Mouse (Mus musculus): ENCODE data around the gene Ccdc12.

Ccdc12 gene

DNA sequence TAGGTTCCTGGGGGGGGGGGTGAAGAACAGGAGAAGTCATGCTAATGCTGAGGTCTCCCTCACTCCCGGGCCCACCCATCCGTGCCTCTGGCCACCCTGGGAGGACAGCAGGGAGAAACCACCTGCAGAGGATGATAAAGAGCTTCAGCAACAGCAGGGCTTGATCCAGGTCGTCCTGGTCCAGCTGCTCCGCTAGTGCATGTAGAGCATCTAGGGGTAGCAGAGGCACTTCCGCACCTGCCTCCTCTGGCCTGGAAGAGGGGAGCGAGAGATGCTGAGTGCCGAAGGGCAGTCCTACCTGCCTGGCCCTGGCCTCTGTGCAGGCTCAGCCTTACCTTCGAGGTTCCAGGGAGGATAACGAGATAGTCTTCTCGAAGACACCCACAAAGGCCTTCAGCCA, 12.0 kb upstream of the Ccdc12 start:
- no peak for DNase-seq (ENCODE audit: low read depth in 2 of 2, low spot score in 2 of 2)

DNA sequence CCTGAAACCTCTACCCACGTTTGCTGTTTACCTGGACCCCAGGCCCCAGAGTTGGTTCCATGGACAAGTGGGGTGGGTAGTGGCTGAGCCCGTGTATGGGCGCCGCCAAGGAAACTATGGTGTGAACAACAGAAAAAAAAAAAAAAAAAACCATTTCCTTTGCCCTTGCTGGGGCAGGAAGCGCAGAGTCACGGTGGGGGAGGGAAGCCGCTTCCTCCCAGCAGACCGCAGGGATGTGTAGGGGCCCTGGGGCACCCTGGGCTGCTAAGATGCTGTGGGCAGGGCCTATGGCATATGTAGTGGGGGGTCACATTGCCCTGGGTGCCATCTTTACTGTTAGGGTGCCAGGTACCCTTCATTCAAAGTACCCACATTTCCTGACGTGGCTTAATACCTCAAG, 11.1 kb upstream of the Ccdc12 start:
- DNase-seq (ENCODE audit: low read depth in 2 of 2, low spot score in 2 of 2): peak; percentile 41 to 69

DNA sequence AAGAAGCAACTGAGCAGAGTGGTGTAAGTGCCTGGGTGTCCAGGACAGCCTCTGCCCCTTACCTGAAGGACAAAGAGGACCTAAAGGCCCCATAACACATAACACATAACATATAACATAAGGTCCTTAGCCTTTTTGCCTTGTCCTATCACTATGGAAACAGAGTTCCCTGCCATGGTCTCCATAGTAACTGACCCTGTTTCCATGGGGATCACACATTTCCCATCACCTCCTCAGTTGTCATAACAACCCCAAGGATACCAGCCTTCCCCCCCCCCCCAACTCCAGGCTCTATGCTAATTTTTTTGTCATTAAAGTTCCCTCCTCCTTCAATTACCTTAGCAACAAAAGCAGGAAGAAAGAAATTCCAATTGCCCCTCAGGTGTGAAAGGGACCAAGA, 6.5 kb upstream of the Ccdc12 start:
- DNase-seq (ENCODE audit: low read depth in 2 of 2, low spot score in 2 of 2): no peak

DNA sequence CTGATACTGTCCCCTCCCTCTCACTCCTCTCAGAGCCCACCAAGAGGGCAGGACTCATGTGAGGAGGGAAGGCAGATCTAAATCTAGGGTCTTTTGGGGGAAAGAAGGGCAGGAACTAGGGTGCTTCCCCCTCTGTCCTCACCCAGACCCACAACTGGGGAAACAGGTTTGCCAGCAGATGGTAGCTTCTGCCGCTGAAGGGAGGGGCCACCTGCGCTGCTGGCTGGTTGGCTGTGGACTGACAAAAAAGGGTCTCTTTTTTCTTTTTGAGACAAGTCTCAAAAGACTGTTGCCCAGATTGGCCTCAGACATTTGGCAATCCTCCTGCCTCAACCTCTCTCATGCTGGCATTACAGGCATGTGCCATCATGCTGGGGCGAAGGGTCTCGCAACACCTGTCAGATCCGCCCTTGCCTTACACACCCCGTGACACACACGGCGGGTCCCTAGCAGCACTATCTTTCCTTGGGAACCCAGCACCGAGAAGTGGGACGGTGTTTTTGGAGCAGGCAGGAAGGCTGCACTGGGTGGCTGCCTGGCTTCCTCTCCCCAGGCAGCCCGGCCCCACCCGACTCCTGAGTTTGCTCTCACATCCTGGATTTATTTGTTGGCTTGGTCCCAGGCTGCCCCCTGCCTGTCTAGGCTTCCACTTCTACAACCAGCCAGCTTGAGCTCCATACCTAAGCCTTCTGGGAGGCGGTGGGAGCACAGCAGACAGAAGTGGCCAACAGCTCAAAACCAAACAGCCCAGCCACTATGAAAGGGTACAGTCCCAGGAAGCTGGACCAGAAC, 4.2 kb upstream of the Ccdc12 start:
- no peak for DNase-seq (ENCODE audit: low read depth in 2 of 2, low spot score in 2 of 2)

DNA sequence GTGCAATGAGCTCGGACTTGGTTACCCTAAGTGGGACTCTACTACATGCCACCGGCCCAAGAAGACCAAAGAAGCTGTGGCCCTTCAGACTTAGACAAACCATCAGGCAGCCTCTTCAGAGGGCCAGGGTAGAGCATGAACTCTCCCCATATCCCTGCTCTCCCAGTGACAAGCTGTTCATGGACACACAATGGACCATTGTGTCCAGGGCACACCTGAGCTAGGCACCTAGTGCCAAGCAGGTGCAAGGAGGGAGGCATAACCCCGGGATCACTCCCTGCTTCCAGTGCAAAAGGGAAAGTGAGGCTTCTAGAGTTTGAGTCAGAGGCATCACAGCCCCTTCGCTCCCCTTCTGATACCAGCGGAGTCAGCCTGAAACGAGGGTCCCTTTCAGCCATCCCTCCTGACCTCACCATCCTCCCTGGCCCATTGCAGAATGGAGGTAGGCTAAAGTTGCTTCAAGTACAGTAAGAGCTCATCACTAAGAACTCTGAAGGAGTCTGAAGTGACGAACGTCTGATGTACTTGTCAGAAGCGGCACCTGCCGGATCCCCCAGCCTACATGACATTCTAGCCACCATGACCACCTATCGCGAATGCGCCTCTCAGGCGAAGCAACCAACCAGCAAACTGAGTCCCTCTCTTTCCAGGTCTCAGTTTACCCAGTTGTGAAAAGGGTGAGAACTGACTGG, 3.2 kb upstream of the Ccdc12 start:
- DNase-seq (ENCODE audit: low read depth in 2 of 2, low spot score in 2 of 2): no peak

DNA sequence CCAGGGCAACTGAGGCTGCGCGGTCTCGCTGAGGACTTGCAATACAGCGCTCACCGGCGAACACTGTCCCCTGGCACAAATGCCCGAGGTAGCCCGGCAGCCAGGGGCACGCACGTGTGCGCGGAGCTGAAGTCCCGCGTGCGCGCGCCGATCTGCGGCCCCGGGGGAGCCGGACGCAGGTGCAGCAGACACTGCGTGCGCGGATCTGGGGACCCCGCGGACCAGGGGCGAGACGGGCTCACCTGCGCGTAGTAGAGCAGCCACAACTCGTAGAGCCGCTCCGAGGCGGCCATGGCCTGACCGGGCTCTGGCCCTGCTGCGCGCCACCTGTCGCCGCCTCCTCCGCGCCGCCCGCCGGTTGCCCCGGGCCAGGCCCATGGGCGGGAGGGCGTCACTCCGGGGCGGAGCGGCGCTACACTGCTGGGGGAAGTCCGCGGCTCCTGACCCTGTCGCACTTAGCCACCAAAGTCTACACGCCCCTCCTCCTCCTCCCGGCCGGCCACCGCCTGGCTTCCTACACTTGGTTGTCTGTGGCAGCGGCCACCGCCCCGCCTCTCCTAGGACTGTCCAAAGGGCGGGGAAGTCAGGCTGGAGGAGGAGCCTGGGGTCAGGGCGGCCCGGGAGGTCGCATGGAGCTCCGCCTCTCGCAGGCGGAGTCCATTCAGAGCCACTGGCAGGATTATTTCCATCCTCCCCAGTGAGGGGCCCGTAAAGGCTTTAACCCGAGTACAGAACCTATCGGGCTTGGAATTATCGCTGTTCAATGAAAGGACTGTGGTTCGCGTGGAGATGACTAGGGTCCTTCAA, 2.4 kb upstream of the Ccdc12 start, which contains the start of gene Nbeal2:
Gene Nbeal2, minus strand, starts transcription at position 507 of the 807 bp plus-strand sequence.
- peak; percentile 69 to 72 for DNase-seq (ENCODE audit: low read depth in 2 of 2, low spot score in 2 of 2)

DNA sequence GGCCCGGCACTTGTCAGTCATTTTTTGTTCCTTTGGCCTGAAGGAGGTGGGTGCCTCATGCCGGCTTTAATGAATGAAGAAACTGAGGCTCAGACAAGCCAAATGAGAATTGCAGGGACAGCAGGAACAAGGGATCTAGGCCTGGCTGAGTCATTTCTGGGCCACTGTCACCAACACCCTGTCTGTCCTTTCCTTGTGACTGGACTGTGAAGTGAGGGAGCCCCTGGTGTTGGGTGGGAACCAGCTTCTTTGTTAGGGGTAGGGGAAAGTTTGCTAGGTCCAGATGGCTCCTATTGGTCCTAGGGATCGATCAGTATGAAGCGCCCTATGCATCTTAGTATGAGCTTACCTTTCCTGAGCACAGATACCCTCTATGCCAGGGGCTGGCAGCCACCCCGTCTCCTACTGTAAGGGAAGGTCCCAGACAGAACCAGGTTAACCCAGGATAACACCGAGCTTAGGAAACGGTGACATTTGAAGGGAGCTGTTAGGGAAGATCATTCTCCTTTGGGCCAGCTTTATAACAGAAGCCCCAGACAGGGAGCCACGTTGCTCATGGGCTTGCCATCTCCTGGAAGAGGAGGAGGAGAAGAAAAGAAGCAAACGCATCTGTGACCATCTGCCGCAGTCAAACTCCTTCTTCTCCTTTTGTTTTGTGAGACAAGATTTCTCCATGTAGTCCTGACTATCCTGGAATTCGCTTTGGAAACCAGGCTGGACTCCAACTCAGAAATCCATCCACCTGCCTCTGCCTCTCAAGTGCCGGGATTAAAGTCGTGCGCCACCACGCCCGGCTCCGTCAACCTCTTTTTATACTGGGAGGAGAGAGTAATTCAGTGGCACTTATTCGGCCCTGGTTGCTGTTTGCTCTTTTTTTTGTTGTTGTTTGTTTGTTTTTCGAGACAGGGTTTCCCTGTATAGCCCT, 1.3 kb upstream of the Ccdc12 start:
- DNase-seq (ENCODE audit: low read depth in 2 of 2, low spot score in 2 of 2): no peak

DNA sequence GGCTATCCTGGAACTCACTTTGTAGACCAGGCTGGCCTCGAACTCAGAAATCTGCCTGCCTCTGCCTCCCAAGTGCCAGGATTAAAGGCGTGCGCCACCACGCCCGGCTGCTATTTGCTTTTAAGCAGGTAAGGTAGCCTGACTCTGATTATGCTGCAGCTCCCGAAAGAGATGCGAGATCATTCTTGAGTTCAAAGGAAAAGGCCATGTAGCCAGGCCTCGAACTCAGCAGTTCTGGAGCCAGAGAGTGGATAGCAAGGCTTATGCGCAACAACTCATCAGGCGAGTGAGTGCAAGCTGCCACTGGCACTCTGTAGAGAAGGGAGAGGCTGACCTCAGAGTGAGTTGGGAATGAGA, 674 bp upstream of the Ccdc12 start:
- DNase-seq (ENCODE audit: low read depth in 2 of 2, low spot score in 2 of 2): no peak

DNA sequence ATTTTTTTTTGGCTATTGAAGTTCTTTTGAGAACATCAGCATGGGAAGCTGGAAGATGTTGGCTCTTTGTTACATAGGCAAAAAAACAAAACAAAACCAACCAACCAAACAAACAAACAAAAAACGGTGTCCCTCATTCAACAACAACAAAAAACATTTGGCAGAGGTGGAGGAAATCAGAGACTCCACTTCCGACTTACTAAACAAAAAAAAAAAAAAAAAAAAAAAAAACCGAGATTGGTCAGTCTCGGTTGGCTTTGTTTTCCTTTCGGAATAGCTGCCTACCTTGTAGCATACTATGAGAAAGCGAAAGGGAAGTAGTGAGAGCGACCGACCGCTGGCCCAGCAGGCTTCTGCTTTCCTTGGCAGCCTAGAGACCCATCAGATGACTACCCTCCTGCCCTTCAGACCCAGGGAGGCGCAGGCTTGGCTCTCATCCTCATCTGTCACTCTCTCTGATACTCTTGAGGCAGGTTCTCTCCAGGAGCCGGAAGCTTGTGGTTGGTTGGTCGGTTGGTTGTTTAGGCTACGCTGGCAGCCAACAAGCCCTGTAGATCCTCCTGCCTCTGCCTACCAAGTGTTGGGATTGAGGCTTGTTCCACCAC, 1.3 kb downstream of the Ccdc12 start:
- DNase-seq (ENCODE audit: low read depth in 2 of 2, low spot score in 2 of 2): no peak

DNA sequence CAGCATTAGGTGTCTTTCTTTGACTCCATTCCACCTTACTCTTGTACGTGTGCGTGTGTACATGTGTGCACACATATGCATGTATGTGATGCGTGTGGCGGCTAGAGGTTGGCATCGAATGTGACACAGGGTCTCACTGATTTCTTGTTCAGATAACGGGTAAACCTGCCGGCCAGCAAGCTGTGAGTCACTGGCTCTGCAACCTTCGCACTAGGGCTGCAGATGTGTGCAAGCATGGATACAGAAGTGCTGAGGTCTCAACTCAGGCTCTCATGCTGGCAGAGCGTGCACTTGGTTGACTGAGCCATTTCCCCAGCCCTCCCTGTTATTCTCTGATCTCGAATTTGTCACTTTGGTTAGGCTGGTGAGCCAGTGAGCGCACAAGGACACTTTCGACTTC, 3.2 kb downstream of the Ccdc12 start:
- no peak for DNase-seq (ENCODE audit: low read depth in 2 of 2, low spot score in 2 of 2)

DNA sequence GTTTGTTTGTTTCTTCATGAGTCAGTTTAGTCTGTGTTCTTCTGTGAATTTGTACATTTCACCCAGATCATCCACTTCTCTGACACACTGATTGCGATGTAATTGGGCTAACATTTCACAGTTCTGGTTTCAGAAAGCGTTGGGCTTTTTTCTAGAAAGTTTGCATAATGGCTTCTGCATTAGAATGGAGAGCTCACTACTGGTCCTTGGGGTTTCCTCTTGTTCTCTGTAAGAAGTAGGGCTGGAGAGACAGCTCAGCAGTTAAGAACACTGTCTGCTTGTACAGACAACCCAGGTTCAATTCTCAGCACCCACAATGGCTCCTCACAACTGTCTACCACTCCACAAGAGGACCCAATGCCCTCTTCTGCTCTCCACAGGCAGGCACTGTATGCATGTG, 3.9 kb downstream of the Ccdc12 start:
- DNase-seq (ENCODE audit: low read depth in 2 of 2, low spot score in 2 of 2): no peak

DNA sequence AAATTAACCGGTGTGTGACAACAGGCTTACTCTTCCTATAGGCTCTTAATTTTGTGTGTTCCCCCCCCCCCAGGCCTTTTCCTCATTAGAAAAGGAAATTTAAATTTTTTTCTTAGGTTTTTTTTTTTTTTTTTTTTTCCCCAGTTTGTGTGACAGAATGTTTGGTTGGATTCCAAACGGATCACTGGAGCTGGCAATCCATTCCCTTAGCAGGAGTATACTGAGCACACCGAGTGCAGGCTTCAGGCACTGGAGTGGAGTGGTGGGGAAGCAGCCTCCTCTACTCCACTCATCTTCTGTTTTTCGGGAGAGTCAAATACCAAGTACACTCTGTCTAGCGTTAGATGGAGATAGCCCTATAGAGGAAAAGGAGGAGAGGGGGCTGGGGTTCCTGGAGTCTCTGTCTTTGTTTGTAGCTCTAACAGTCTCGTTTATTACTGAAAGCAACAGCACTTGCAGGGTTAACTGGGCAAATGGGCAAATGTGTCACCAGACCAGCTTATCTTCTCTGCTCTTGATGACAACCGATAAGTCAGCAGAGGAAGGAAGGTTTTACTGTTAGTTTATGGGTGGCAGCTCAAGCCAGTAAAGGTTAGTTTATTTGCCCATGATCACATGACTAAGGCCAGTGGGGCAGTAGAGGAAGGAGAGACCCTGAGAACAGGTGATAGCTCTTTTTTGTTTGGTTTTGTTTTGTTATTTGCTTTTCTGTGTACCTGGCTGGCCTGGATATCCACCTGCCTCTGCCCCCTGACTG, 4.7 kb downstream of the Ccdc12 start:
- no peak for DNase-seq (ENCODE audit: low read depth in 2 of 2, low spot score in 2 of 2)

DNA sequence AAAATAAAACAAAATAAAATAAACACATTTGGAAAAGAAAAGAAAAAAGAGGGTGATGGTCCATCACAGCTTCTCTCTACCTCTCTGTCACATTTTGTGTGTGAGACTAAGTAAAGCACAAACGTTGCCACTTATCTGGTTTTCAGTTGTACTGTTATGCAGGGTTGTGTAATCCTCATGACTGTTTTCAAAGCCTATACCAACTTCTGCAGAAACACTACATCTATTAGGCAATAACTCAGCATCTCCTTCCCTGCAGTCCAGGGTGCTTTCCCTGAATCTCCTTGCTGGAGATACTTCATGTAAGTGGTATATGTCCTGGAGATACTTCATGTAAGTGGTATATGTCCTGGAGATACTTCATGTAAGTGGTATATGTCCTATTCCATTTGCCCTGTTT, 6.5 kb downstream of the Ccdc12 start:
- no peak for DNase-seq (ENCODE audit: low read depth in 2 of 2, low spot score in 2 of 2)

DNA sequence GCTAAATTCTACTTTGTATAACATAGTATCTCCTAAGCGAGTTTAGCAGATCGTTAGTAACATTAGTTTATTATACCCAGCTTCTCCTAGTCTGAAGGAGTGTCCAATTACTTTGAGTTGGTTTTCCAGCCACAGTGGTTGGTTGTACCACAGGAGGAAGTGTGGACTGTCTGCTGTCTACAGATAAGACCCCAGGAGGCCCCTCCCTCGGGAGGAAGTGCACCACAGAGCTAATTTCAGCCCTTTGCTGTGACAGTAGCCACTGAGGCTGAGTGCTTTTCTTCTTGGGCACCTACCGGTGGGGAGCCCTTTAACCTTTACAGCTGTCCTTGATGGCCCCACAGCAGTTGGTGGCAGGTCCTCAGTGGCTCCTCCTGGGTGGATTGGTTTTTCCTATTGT, 9.6 kb downstream of the Ccdc12 start:
- DNase-seq (ENCODE audit: low read depth in 2 of 2, low spot score in 2 of 2): no peak

DNA sequence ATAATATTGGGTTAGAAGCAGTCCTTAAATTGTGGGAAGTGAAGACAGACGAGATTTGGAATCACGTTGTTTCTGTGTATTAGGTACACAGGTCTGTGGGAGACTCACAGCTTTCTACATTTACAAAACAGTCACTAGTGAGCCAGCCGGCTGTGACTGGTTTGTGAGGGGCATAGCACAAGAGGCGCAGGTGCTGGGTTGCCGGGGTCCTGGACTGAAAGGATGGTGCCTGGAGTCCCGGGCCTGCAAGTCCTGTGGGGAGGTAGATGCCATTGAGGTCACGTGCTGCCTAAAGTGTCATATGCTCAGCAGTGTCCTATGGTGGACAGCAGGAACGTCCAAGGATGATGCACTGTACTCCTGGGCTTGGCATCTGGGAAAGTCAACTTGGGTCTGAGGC, 10.1 kb downstream of the Ccdc12 start:
- no peak for DNase-seq (ENCODE audit: low read depth in 2 of 2, low spot score in 2 of 2)

DNA sequence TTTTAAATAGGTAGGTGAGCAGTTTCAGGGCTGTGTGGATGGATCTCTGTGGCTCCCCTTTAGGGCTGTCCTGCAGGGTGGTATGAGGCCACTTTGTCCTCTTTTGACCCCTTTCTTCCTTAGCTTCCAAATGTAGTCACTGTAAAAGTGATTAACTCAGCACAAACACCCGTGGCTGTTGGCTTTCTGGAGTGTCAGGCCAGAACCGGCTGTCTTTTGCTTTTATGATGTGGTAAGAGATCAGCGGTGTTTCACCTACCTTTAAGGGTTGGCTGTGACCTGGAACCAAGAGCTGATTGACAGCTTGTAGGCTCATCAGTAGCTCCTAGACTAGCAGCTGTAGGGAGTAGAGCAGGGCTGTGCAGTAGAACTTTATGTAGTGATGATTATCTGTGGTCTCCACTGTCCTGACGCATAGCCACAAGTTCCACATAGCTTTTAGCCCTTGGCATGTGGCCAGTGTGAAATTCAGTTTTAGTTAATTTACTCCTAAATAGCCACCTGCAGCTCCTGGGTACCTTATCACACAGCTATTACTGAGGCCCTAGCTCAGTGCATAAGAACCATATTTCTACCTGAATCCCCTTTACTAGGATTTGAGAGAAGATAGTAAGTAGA, 11.0 kb downstream of the Ccdc12 start:
- no peak for DNase-seq (ENCODE audit: low read depth in 2 of 2, low spot score in 2 of 2)

DNA sequence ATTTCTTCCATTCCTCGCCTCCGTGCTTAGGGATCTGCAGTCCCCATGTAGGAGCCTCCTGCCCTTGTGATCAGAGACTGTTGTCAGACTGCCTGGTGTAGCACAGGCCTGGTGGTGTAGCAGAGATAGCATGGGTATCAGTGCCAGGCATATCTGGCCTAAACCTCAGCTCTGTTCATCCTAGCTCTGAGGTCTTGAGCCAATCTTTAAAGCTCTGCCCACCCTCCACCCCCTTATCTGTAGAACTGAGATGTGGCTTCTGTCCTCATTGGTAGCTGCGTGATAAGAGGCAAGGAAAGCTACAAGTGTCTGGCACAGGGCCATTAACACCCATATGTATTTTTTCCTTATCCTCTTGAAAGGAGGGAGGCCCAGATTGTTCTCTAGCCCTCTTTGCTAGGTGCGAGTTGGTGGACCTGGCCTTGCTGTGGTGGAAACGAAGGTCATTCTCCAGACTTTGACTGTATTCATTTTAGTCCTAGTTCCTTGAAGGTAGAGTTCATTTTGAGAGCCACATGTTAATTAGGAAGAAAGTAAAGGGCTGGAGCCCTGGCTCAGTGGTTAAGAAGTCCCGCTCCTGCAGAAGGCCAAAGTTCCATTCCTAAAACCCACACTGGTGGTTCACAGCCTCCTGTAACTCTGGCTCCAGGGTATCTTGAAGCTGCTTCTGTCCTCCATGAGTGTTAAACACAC, 12.4 kb downstream of the Ccdc12 start:
- DNase-seq (ENCODE audit: low read depth in 2 of 2, low spot score in 2 of 2): no peak

DNA sequence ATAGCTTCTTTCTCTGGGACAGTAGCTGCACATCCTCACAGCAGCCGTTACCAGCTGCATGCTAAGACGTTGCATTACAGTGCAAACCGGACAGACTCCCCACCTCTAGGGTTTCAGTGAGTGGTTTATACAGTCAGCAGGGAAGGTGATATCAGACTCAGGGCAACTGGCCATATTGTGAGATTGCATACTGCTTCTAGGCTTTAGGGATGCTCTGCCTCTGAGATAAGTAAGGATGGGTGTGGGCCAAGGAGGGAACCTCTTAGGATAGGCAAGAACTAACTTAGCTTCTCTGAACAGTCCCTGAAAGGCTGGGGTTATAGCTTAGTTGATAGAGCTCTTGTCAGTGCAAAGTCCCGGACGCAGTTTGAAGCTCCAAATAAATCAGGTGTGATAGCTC, 13.5 kb downstream of the Ccdc12 start:
- no peak for DNase-seq (ENCODE audit: low read depth in 2 of 2, low spot score in 2 of 2)
